Comparison of ENCODE assay signal across 16 mouse cellular contexts in genomic region chr15:74152856-74153255, GRCm38 (mm10).
DNase-seq lines count a peak whose midpoint lies in the region; ATAC-seq and TF ChIP-seq lines count a peak whose summit lies in the region.
"Had no signal": no experiment of that assay in that cellular context is flagged by ENCODE, and none has a peak within 500 bp of the region (broad histone marks: within the 10 kb centered on the region; RNA-seq: fewer than 3 reads in every experiment).

No protein-coding gene starts in this region.

- no peak overlapping the region for H3K27ac ChIP-seq in kidney, postnatal 0 days
- H3K27ac ChIP-seq: embryonic facial prominence, embryonic 15.5 days; forebrain, embryonic 15.5 days; hindbrain, embryonic 14.5 days; liver, embryonic 15.5 days had no signal

- H3K27me3 ChIP-seq in kidney, postnatal 0 days (ENCODE audit: insufficient read depth, low read length) = 0 out of 2 replicates have a peak, but pooled peaks cover 3% of the 10 kb centered on the region
- H3K27me3 ChIP-seq: embryonic facial prominence, embryonic 15.5 days; forebrain, embryonic 15.5 days; liver, embryonic 15.5 days had no signal

- no peak overlapping the region for H3K9ac ChIP-seq in kidney, postnatal 0 days (ENCODE audit: low read depth, low read length)
- H3K9ac ChIP-seq: embryonic facial prominence, embryonic 15.5 days; forebrain, embryonic 15.5 days; hindbrain, embryonic 14.5 days; liver, embryonic 15.5 days had no signal

- no peak overlapping the region for H3K4me3 ChIP-seq in kidney, postnatal 0 days (replicated peaks; ENCODE audit: low read depth, low read length)
- H3K4me3 ChIP-seq: embryonic facial prominence, embryonic 15.5 days; forebrain, embryonic 15.5 days; liver, embryonic 15.5 days; megakaryocyte, embryonic 14.5 days had no signal

- DNase-seq in kidney, postnatal 0 days (ENCODE audit: low spot score) = peak; percentile 30
- DNase-seq in kidney, adult 8-10 months = no peak
- DNase-seq in Muller cell, postnatal 12 days (ENCODE audit: inconsistent ontology term) = peak; percentile 26
- DNase-seq in adrenal gland, postnatal 36 days = peak; percentile 25 to 46
- peak; percentile 26 for DNase-seq in hindlimb bud, embryonic 11.5 days (ENCODE audit: extremely low spot score, low read depth, low spot score)
- no peak for DNase-seq in cerebellum, adult 8-10 months
- DNase-seq in layer of hippocampus, postnatal 14 days (ENCODE audit: low spot score in 2 of 2) = no peak
- no peak for DNase-seq in cerebellum, adult 18-20 months
- DNase-seq: cerebellum, adult 11 months; gastrocnemius, postnatal 36 days; spleen, adult 18-20 months had no signal

- H3K36me3 ChIP-seq in kidney, postnatal 0 days (ENCODE audit: insufficient read depth, low read length) = no peaks in the 10 kb centered on the region
- H3K36me3 ChIP-seq: embryonic facial prominence, embryonic 15.5 days; forebrain, embryonic 15.5 days; liver, embryonic 15.5 days had no signal

- 48% methylated on average over 3 of the region's 3 CpGs for WGBS in kidney, postnatal 0 days

- H3K4me1 ChIP-seq in kidney, postnatal 0 days (replicated peaks; ENCODE audit: insufficient read depth, low read length) = 0 out of 2 replicates have a peak, but pooled peaks cover 3% of the 10 kb centered on the region
- H3K4me1 ChIP-seq: embryonic facial prominence, embryonic 15.5 days; liver, embryonic 15.5 days; megakaryocyte, embryonic 14.5 days had no signal

- H3K4me2 ChIP-seq in kidney, postnatal 0 days (ENCODE audit: low read length) = no peak overlapping the region
- H3K4me2 ChIP-seq: embryonic facial prominence, embryonic 15.5 days; forebrain, embryonic 15.5 days; hindbrain, embryonic 14.5 days; liver, embryonic 15.5 days had no signal

- ATAC-seq in kidney, postnatal 0 days (replicated peaks; ENCODE audit: low FRiP score, low read depth) = no peak
- ATAC-seq: forebrain, embryonic 15.5 days had no signal

- TF ChIP-seq CTCF in kidney, postnatal 0 days (IDR thresholded peaks at IDR 0.05; ENCODE audit: low read depth) = no peak

- no peaks in the 10 kb centered on the region for H3K9me3 ChIP-seq in kidney, postnatal 0 days (replicated peaks; ENCODE audit: low read length)
- H3K9me3 ChIP-seq: embryonic facial prominence, embryonic 15.5 days; forebrain, embryonic 15.5 days; liver, embryonic 15.5 days had no signal

Comparison
In these comparisons a context has a peak if more than half of its experiments do, and no peak if none do; other contexts are left out.
1. DNase-seq: peak in kidney, postnatal 0 days (single experiment), Muller cell, postnatal 12 days (single experiment), adrenal gland, postnatal 36 days (2 of 2) and hindlimb bud, embryonic 11.5 days (single experiment); none in kidney, adult 8-10 months (0 of 2), cerebellum, adult 8-10 months (single experiment), layer of hippocampus, postnatal 14 days (0 of 2) and cerebellum, adult 18-20 months (0 of 2).